Mouse (Mus musculus) testis, adult 2 months (tissue): ENCODE data around the gene Olfr1484.

Source experiments
- CTCF ChIP-seq: fragments of 200-500 bp; IDR thresholded peaks from 2 replicates; pipeline ENCODE4 v1.5.1; 2012; ENCODE audit warnings: low read depth, mild to moderate bottlenecking, inconsistent platforms, low read length, moderate library complexity; ENCODE audit not compliant: control insufficient read depth, insufficient read depth, insufficient replicate concordance
- POLR2A ChIP-seq: fragments of 200-500 bp; IDR thresholded peaks from 2 replicates; pipeline ENCODE4 v1.6.1; 2012; ENCODE audit warnings: low read depth, mild to moderate bottlenecking, inconsistent platforms, low read length, moderate library complexity; ENCODE audit not compliant: control insufficient read depth

- TF ChIP-seq POLR2A: no peak
- TF ChIP-seq CTCF: no peak
These were observed at the start of gene Olfr1484 for GRCm38 (mm10) chr19:13583211-13583610.
